Mouse (Mus musculus): ENCODE results near the gene Cfap100.

- TF ChIP-seq CTCF (IDR thresholded peaks at IDR 0.05; ENCODE audit: low read depth) (no peak), EP300 (IDR thresholded peaks at IDR 0.05; ENCODE audit: low read depth) (no peak)
Observed at GRCm38 (mm10) chr6:90461771-90462170, 33.2 kb upstream of the Cfap100 start.

Data from liver, postnatal 0 days (tissue).